Mouse (Mus musculus) forebrain, embryonic 14.5 days (tissue): ENCODE data around the gene Vps37b. TPM values are rescaled to one million over a fixed set of nuclear protein-coding genes. Genes with fewer than 3 reads are reported as not detected.
A peak's percentile ranks its signal among the peaks of the same experiment; 100 is the strongest.

ENCODE experiments used
- ATAC-seq: fragments of 200-750 bp; cut with Nextera tagmentation; 2 replicates; pipeline ENCODE4 v1.8.0; 2017; ENCODE audit warnings: mild to moderate bottlenecking, moderate library complexity
- DNase-seq: peaks from one replicate; pipeline ENCODE4 v3.0.0-alpha.2; 2015; ENCODE audit warnings: low spot score
- H3K27ac ChIP-seq: fragments of 300-500 bp; sonication (generic); 2 replicates; pipeline ENCODE4 v1.5.1; 2014; ENCODE audit warnings: low read depth, mild to moderate bottlenecking, control low read depth, low read length, moderate library complexity
- H3K27me3 ChIP-seq: fragments of 300-500 bp; sonication (generic); replicated peaks from 2 replicates; pipeline ENCODE4 v1.6.1; 2014; ENCODE audit warnings: low read length, control low read depth, mixed read lengths; ENCODE audit not compliant: control insufficient read depth, insufficient read depth
- H3K36me3 ChIP-seq: fragments of 300-500 bp; sonication (generic); 2 replicates; pipeline ENCODE4 v1.6.1; 2014; ENCODE audit warnings: low read length, control low read depth; ENCODE audit not compliant: control insufficient read depth, insufficient read depth
- H3K4me1 ChIP-seq: fragments of 300-500 bp; sonication (generic); 2 replicates; pipeline ENCODE4 v1.6.1; 2014; ENCODE audit warnings: antibody characterized with exemption, low read length, control low read depth; ENCODE audit not compliant: control insufficient read depth, insufficient read depth
- H3K4me2 ChIP-seq: fragments of 300-500 bp; sonication (generic); 2 replicates; pipeline ENCODE4 v1.6.1; 2014; ENCODE audit warnings: mild to moderate bottlenecking, control low read depth, low read length
- H3K4me3 ChIP-seq: fragments of 300-500 bp; sonication (generic); 2 replicates; pipeline ENCODE4 v1.5.1; 2014; ENCODE audit warnings: low read depth, low read length, control low read depth
- H3K9ac ChIP-seq: fragments of 300-500 bp; sonication (generic); 2 replicates; pipeline ENCODE4 v1.6.1; 2014; ENCODE audit warnings: mild to moderate bottlenecking, low read length, control low read depth, moderate library complexity
- H3K9me3 ChIP-seq: fragments of 300-500 bp; sonication (generic); replicated peaks from 2 replicates; pipeline ENCODE4 v1.6.1; 2016; ENCODE audit warnings: low read length, control low read depth, mixed read lengths; ENCODE audit not compliant: control insufficient read depth
- WGBS: fragments of 180-500 bp; shearing (Covaris S2); extraction: QIAGEN DNeasy Blood & Tissue Kit; methylation state at CpG from one replicate; pipeline ENCODE4 v1.1.7; 2014; 5-methylcytosine and 5-hydroxymethylcytosine counted together
- polyA plus RNA-seq: library from polyadenylated mRNA; unstranded; fragments of >200 nt; fragmentation: Nextera tagmentation; extraction: Ambion mirVana; gene quantifications from 2 replicates; pipeline ENCODE4 v1.2.1, GENCODE M21; 2014

Gene Vps37b
- polyA plus RNA-seq, 1 experiment from 2014 or later = 70.5 TPM

DNA sequence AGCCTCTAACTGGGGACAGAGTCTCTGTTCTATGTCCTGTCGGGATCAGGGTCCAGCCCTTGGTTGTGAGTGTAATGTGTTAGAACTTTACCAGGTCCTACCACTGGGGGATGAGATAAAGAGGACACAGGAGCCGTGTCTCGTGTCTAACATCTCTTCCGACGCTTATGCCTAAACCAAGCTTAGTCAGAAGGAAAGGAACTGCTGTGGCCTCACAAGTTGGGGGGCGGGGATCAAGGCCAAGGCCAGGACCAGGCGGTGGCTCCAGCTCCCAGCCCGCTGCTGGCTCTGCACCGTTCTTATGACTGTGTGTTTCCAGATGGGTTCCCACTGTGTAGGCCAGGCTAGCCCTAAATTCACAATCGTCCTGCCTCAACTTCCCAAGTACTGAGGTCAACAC lies 19.2 kb downstream of the Vps37b start:
- no peak overlapping the region for H3K4me3 ChIP-seq
- H3K9me3 ChIP-seq = no peaks in the 10 kb centered on the region
- no peak for DNase-seq
- H3K4me2 ChIP-seq = no peak overlapping the region
- H3K27ac ChIP-seq = no peak overlapping the region
- no peaks in the 10 kb centered on the region for H3K27me3 ChIP-seq
- peaks cover 53% of the 10 kb centered on the region for H3K4me1 ChIP-seq
- 90% methylated on average over 10 of the region's 10 CpGs for WGBS
- no peak overlapping the region for H3K9ac ChIP-seq
- no peak for ATAC-seq
- H3K36me3 ChIP-seq = peaks cover 36% of the 10 kb centered on the region

GRCm38 (mm10) chr5:124011927-124012326 lies 20.1 kb downstream of the Vps37b start:
- peaks cover 46% of the 10 kb centered on the region for H3K4me1 ChIP-seq
- H3K9me3 ChIP-seq = no peaks in the 10 kb centered on the region
- H3K4me3 ChIP-seq = no peak overlapping the region
- peak overlapping the region; percentile 34 for H3K4me2 ChIP-seq
- H3K9ac ChIP-seq = peak overlapping the region; percentile 54; the same call in 1 of the 2 replicates
- no peak for DNase-seq
- 9% methylated on average over 8 of the region's 8 CpGs for WGBS
- no peaks in the 10 kb centered on the region for H3K27me3 ChIP-seq
- no peak for ATAC-seq
- H3K36me3 ChIP-seq = peaks cover 41% of the 10 kb centered on the region
- H3K27ac ChIP-seq = peak overlapping the region; percentile 88

DNA sequence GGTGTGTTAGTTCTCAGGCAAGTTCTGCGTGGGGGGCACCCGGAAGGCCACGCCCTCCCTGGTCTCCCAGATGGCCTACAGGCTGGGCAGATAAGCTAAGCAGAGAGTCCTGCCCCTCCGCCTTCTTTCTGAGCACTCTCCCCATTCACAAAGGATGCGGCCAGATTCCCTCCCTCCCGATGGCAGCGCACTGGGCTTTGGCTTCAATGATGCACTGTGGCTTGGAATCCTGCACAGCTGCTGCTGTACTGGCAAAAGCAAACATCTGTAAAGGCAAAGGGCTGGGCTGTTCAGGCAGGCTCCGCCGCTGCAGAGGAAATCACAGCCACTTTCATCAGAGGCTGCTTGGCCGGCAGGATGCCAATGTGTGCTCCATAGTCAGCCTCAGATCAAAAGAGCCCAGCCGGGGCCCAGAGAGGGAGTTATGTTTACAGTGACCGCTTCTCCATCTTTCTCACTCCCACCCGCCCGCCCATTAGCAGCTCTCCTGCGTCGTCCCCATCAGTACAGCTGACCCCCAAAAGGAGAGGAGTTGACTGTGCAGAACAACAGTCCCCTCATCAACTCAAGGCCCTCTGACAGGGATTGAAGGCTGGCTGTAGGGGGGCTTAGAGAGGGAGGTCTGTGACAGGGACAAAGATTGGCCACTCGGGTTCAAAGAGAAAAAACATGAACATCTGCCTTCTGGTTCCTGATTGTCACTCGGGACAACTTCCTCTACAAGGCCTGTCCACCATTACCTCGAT lies 21.0 kb downstream of the Vps37b start:
- peaks cover 45% of the 10 kb centered on the region for H3K36me3 ChIP-seq
- WGBS = 10% methylated on average over 19 of the region's 19 CpGs
- no peaks in the 10 kb centered on the region for H3K9me3 ChIP-seq
- H3K4me1 ChIP-seq = peaks cover 46% of the 10 kb centered on the region
- H3K27ac ChIP-seq = peak overlapping the region; percentile 88
- ATAC-seq (peak; percentile 66), DNase-seq (peak; percentile 87)
- no peaks in the 10 kb centered on the region for H3K27me3 ChIP-seq
- H3K4me2 ChIP-seq = peak overlapping the region; percentile 34
- peak overlapping the region; percentile 54 for H3K9ac ChIP-seq
- H3K4me3 ChIP-seq = no peak overlapping the region

DNA sequence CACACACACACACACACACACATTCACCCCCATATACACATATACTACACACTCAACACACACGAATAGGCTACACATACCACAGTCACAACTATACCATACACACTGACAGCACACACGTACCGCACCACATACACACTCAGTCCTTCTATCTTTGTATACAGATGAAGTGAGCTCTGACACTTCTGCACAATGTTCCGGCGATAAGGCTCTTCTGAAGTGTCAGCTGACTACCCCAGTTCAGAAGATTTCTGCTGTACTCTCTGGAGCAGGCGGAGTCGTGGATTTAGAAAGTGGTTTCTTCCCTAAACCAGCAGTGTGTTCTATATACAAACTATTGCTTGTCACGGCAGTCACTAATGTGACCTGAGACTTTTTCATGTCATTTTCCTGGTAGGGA lies 22.0 kb downstream of the Vps37b start:
- Histone ChIP-seq H3K27me3 (no peaks in the 10 kb centered on the region), H3K4me3 (no peak overlapping the region), H3K4me1 (peaks cover 46% of the 10 kb centered on the region), H3K36me3 (peaks cover 55% of the 10 kb centered on the region), H3K9me3 (no peaks in the 10 kb centered on the region), H3K27ac (peak overlapping the region; percentile 88; the same call in 1 of the 2 replicates), H3K4me2 (no peak overlapping the region), H3K9ac (no peak overlapping the region)
- no peak for DNase-seq
- 94% methylated on average over 8 of the region's 8 CpGs for WGBS
- no peak for ATAC-seq

DNA sequence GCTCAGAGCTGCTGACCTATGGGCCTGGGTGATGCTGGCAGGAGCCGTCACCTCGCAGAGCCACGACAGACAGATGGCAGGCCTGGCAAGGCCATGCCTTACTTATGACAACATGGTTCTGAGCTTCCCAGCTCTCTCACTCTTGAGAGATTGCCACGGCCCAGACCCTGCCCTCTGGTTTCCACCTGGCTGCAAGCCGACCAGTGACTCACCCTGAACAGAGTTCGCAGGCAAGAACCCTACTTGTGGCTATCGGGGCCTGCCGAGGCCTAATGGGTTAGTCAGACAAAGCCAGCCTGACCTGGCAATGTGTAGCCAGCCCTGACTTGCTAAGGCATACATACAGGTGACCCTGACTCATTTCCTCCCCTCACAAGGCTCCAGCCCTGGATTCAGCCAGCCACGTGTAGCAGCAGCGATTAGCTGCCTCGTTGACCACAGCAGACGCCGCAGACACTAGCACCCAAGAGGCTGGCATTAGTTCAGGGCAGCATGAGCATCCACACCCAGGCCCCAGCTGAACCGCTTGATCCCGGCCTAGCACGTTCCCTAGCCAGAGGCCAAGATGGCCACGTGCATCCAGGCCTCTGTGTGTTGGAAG lies 25.1 kb downstream of the Vps37b start:
- no peak for ATAC-seq
- peaks cover 81% of the 10 kb centered on the region for H3K36me3 ChIP-seq
- H3K9ac ChIP-seq = no peak overlapping the region
- DNase-seq = no peak
- no peak overlapping the region for H3K4me3 ChIP-seq
- no peak overlapping the region for H3K4me2 ChIP-seq
- H3K9me3 ChIP-seq = no peaks in the 10 kb centered on the region
- H3K27me3 ChIP-seq = no peaks in the 10 kb centered on the region
- H3K27ac ChIP-seq = no peak overlapping the region
- peaks cover 17% of the 10 kb centered on the region for H3K4me1 ChIP-seq
- WGBS = 89% methylated on average over 17 of the region's 17 CpGs

GRCm38 (mm10) chr5:124006082-124006873 lies 25.8 kb downstream of the Vps37b start:
- Histone ChIP-seq H3K27me3 (no peaks in the 10 kb centered on the region), H3K9me3 (no peaks in the 10 kb centered on the region), H3K4me1 (peaks cover 10% of the 10 kb centered on the region), H3K4me2 (no peak overlapping the region), H3K9ac (no peak overlapping the region), H3K27ac (no peak overlapping the region; the same call in 1 of the 2 replicates), H3K4me3 (no peak overlapping the region), H3K36me3 (peaks cover 85% of the 10 kb centered on the region)
- DNase-seq (no peak), ATAC-seq (no peak)
- 91% methylated on average over 26 of the region's 26 CpGs for WGBS

- H3K4me3 ChIP-seq = no peak overlapping the region
- H3K4me2 ChIP-seq = no peak overlapping the region
- WGBS = 84% methylated on average over 11 of the region's 11 CpGs
- no peaks in the 10 kb centered on the region for H3K27me3 ChIP-seq
- H3K27ac ChIP-seq = no peak overlapping the region
- no peak for DNase-seq
- peaks cover 86% of the 10 kb centered on the region for H3K36me3 ChIP-seq
- no peak for ATAC-seq
- no peaks in the 10 kb centered on the region for H3K9me3 ChIP-seq
- H3K9ac ChIP-seq = no peak overlapping the region
- peaks cover 3% of the 10 kb centered on the region; the same call in 1 of the 2 replicates for H3K4me1 ChIP-seq
Measured at GRCm38 (mm10) chr5:124005591-124005990, 26.5 kb downstream of the Vps37b start.

DNA sequence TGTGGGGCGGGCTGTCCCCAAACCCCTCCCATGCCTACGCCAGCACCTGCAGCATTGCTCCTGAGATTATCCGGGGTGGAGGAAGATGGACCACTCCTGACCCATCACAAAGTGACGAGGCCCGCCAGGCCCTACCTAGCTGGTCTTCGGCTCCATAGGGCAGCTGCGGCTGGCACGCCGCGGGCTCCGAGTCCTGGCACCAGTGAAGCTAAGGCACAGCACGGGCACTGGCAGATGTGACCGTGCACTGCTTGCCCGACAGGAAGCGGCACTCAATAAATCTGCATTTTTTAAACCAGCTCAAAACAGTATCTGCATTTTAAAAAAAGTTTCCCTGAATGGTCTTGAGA lies 26.9 kb downstream of the Vps37b start:
- 87% methylated on average over 15 of the region's 15 CpGs for WGBS
- H3K9me3 ChIP-seq = no peaks in the 10 kb centered on the region
- H3K27me3 ChIP-seq = no peaks in the 10 kb centered on the region
- no peak for ATAC-seq
- peaks cover 86% of the 10 kb centered on the region for H3K36me3 ChIP-seq
- H3K4me3 ChIP-seq = no peak overlapping the region
- H3K4me2 ChIP-seq = no peak overlapping the region
- 0 out of 2 replicates have a peak overlapping the region, but pooled peaks have one; percentile 21 for H3K27ac ChIP-seq
- DNase-seq = no peak
- no peaks in the 10 kb centered on the region for H3K4me1 ChIP-seq
- no peak overlapping the region for H3K9ac ChIP-seq
